Mouse (Mus musculus) stomach, embryonic 16.5 days (tissue): Measurements from ENCODE around the gene Cep170. TPM values are rescaled to one million over a fixed set of nuclear protein-coding genes. Genes with fewer than 3 reads are reported as not detected.

ENCODE experiments used
- ATAC-seq: fragments of 200-750 bp; cut with Nextera tagmentation; 2 replicates; pipeline ENCODE4 v1.8.0; 2017; ENCODE audit warnings: moderate number of reproducible peaks, moderate TSS enrichment; ENCODE audit not compliant: insufficient read depth, low FRiP score
- H3K27ac ChIP-seq: fragments of 300-500 bp; sonication (generic); 2 replicates; pipeline ENCODE4 v1.5.1; 2014; ENCODE audit warnings: low read length
- H3K27me3 ChIP-seq: fragments of 300-500 bp; sonication (generic); 2 replicates; pipeline ENCODE4 v1.6.1; 2014; ENCODE audit warnings: low read length, control low read depth, mixed read lengths; ENCODE audit not compliant: control insufficient read depth, insufficient read depth
- H3K36me3 ChIP-seq: fragments of 300-500 bp; sonication (generic); 2 replicates; pipeline ENCODE4 v1.6.1; 2014; ENCODE audit warnings: low read length; ENCODE audit not compliant: control insufficient read depth, insufficient read depth
- H3K4me1 ChIP-seq: fragments of 300-500 bp; sonication (generic); 2 replicates; pipeline ENCODE4 v1.6.1; 2014; ENCODE audit warnings: low read length, control low read depth, mixed read lengths; ENCODE audit not compliant: control insufficient read depth, insufficient read depth
- H3K4me2 ChIP-seq: fragments of 300-500 bp; sonication (generic); 2 replicates; pipeline ENCODE4 v1.6.1; 2014; ENCODE audit warnings: low read depth, low read length, mixed read lengths
- H3K4me3 ChIP-seq: fragments of 300-500 bp; sonication (generic); replicated peaks from 2 replicates; pipeline ENCODE4 v1.5.1; 2014; ENCODE audit warnings: mild to moderate bottlenecking, low read length
- H3K9ac ChIP-seq: fragments of 300-500 bp; sonication (generic); 2 replicates; pipeline ENCODE4 v1.6.1; 2014; ENCODE audit warnings: low read length
- H3K9me3 ChIP-seq: fragments of 300-500 bp; sonication (generic); replicated peaks from 2 replicates; pipeline ENCODE4 v1.6.1; 2016; ENCODE audit warnings: low read length, control low read depth; ENCODE audit not compliant: control insufficient read depth
- WGBS: fragments of 180-500 bp; shearing (Covaris S2); extraction: QIAGEN DNeasy Blood & Tissue Kit; methylation state at CpG from one replicate; pipeline ENCODE4 v1.1.7; 2014; 5-methylcytosine and 5-hydroxymethylcytosine counted together
- polyA plus RNA-seq: library from polyadenylated mRNA; unstranded; fragments of >200 nt; fragmentation: Nextera tagmentation; extraction: Ambion mirVana; gene quantifications from 2 replicates; pipeline ENCODE4 v1.2.1, GENCODE M21; 2015

Cep170 gene
- 12.9 and 16.0 TPM in 2 replicates for polyA plus RNA-seq

- Histone ChIP-seq H3K9me3 (no peaks in the 10 kb centered on the region), H3K36me3 (no peaks in the 10 kb centered on the region), H3K4me2 (peak within 1 kb of the TSS; percentile 66), H3K4me1 (peaks cover 12% of the 10 kb centered on the region), H3K27ac (peak within 1 kb of the TSS; percentile 97), H3K4me3 (peak within 1 kb of the TSS; percentile 60), H3K27me3 (no peaks in the 10 kb centered on the region), H3K9ac (peak within 1 kb of the TSS; percentile 77)
- ATAC-seq = peak; percentile 90
- WGBS = under 1% methylated on average over 28 of the region's 28 CpGs
Measured at GRCm38 (mm10) chr1:176814036-176814420, at the start of gene Cep170. Gene Cep170, minus strand, starts transcription at chr1:176814067.

- 59% methylated on average over 9 of the region's 9 CpGs for WGBS
- no peaks in the 10 kb centered on the region for H3K9me3 ChIP-seq
- H3K4me2 ChIP-seq = no peak overlapping the region
- H3K4me3 ChIP-seq = no peak overlapping the region
- H3K36me3 ChIP-seq = no peaks in the 10 kb centered on the region
- no peak overlapping the region for H3K27ac ChIP-seq
- H3K27me3 ChIP-seq = no peaks in the 10 kb centered on the region
- H3K4me1 ChIP-seq = no peaks in the 10 kb centered on the region
- no peak for ATAC-seq
- H3K9ac ChIP-seq = no peak overlapping the region
Measured at GRCm38 (mm10) chr1:176861981-176862644, 48.2 kb upstream of the Cep170 start.

- Histone ChIP-seq H3K9ac (no peak overlapping the region), H3K36me3 (no peaks in the 10 kb centered on the region), H3K9me3 (peaks cover 4% of the 10 kb centered on the region; the same call in 1 of the 2 replicates), H3K27me3 (no peaks in the 10 kb centered on the region), H3K27ac (no peak overlapping the region), H3K4me1 (no peaks in the 10 kb centered on the region), H3K4me3 (no peak overlapping the region), H3K4me2 (no peak overlapping the region)
- no peak for ATAC-seq
- WGBS = 81% methylated on average over 9 of the region's 9 CpGs
Measured at GRCm38 (mm10) chr1:176852813-176853590, 39.1 kb upstream of the Cep170 start.

GRCm38 (mm10) chr1:176851401-176851800 lies 37.5 kb upstream of the Cep170 start:
- H3K27ac ChIP-seq = no peak overlapping the region
- H3K4me3 ChIP-seq = no peak overlapping the region
- H3K4me1 ChIP-seq = no peaks in the 10 kb centered on the region
- no peak for ATAC-seq
- H3K4me2 ChIP-seq = no peak overlapping the region
- H3K9me3 ChIP-seq = peaks cover 4% of the 10 kb centered on the region; the same call in 1 of the 2 replicates
- H3K36me3 ChIP-seq = no peaks in the 10 kb centered on the region
- no peaks in the 10 kb centered on the region for H3K27me3 ChIP-seq
- 87% methylated on average over 7 of the region's 7 CpGs for WGBS
- no peak overlapping the region for H3K9ac ChIP-seq

DNA sequence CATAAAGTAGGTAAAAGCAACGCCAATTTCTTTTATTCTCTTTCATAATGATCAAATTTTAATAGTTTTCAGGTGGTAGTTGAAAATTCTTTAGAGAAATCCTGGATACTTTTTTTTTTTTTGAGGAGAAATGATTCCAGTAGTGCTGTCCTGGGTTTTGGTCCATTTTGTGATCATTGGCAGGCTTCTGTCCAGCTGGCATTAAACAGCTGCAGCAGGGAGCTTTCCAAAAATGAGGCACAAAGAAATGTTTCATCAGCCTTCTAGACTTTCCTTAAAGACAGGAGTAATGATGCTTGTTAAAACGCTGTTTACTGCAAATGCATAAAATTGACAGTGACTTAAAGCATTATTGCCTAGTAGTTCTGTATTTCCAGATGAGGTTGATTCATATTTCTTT lies 35.5 kb upstream of the Cep170 start:
- no peaks in the 10 kb centered on the region for H3K4me1 ChIP-seq
- no peak overlapping the region for H3K9ac ChIP-seq
- peaks cover 4% of the 10 kb centered on the region; the same call in 1 of the 2 replicates for H3K36me3 ChIP-seq
- no peak for ATAC-seq
- no peaks in the 10 kb centered on the region for H3K27me3 ChIP-seq
- no peak overlapping the region for H3K4me2 ChIP-seq
- no peak overlapping the region for H3K27ac ChIP-seq
- no peak overlapping the region for H3K4me3 ChIP-seq
- WGBS = 73% methylated on average over 2 of the region's 2 CpGs
- peaks cover 4% of the 10 kb centered on the region; the same call in 1 of the 2 replicates for H3K9me3 ChIP-seq

DNA sequence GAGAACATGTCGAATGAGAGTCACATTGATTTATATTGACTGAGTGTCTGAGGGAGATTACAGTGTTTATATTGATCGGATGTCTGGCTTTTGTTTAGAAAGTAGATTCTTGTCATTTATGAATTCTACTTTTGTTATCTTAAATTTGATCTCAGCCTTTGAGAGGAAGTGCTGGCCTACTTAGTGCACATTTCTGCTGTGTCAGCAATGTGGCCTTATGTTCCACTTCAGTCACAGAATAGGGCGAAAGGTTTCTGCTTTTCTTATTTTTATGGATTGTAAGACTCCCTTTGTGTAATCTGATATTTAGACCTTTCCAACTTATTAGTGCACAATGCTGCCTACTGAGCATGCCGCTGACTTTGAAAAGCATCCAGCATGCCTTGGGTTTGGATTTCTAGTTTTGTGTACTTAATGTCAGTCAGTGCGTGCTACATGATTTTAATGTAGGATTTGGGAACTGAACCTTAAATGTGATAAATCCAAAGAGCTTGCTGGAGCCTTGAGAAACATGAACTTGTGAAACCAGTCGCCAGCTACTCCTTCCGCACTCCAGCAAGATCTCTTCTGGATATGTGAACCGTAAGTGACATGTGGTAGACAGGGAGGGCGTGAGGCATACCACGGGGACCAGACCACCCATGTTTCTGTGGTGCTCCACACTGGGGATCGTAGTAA lies 34.9 kb upstream of the Cep170 start:
- H3K4me1 ChIP-seq = no peaks in the 10 kb centered on the region
- no peak overlapping the region for H3K27ac ChIP-seq
- no peaks in the 10 kb centered on the region for H3K27me3 ChIP-seq
- H3K9ac ChIP-seq = no peak overlapping the region
- peaks cover 4% of the 10 kb centered on the region; the same call in 1 of the 2 replicates for H3K9me3 ChIP-seq
- H3K36me3 ChIP-seq = peaks cover 4% of the 10 kb centered on the region; the same call in 1 of the 2 replicates
- no peak overlapping the region for H3K4me3 ChIP-seq
- WGBS = 59% methylated on average over 11 of the region's 11 CpGs
- no peak for ATAC-seq
- H3K4me2 ChIP-seq = no peak overlapping the region

- no peaks in the 10 kb centered on the region for H3K27me3 ChIP-seq
- peaks cover 4% of the 10 kb centered on the region; the same call in 1 of the 2 replicates for H3K9me3 ChIP-seq
- H3K9ac ChIP-seq = no peak overlapping the region
- H3K4me3 ChIP-seq = no peak overlapping the region
- 75% methylated on average over 10 of the region's 10 CpGs for WGBS
- H3K36me3 ChIP-seq = peaks cover 4% of the 10 kb centered on the region; the same call in 1 of the 2 replicates
- H3K4me2 ChIP-seq = no peak overlapping the region
- H3K27ac ChIP-seq = no peak overlapping the region
- H3K4me1 ChIP-seq = no peaks in the 10 kb centered on the region
- no peak for ATAC-seq
Measured at GRCm38 (mm10) chr1:176847118-176847859, 33.4 kb upstream of the Cep170 start.

DNA sequence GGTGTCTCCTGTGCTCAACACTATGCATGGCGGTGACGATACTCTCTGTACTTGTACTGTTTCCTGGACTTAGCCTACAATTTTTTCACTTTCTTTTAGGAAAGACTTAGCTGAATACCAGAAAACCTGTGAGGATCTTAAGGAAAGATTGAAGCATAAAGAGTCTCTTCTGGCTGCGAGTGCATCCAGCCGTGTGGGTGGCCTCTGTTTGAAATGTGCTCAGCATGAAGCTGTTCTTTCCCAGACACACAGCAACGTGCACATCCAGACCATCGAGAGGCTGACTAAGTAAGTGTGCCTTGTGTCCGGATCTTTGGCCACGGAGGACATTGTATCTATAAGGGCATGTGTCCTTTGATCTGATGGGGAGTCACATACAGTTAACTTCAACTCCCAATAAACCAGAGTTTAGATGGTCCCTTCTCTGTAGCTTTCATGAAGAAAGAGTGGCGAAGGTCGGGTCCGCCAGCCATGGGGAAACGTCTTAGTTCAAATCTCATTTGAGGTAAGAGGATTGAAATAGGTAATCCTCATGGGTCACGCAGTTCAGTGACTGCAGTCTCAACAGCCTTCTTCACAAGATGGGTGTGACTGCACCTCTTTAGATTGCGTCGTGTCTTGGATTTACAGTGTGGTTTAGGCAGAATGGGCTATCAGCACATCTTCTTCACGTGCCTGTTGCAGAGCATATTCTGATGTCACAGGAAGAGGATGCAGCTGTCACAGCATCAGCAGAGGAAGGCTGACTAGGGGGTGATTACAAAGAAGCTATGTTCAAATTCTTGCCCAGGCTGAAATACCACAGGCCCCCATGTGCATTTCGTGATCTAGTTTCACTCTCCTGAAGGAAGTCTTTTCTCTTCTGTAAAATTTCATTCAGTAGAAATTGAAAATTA lies 31.5 kb upstream of the Cep170 start:
- Histone ChIP-seq H3K4me3 (no peak overlapping the region), H3K36me3 (peaks cover 4% of the 10 kb centered on the region; the same call in 1 of the 2 replicates), H3K9me3 (no peaks in the 10 kb centered on the region), H3K9ac (no peak overlapping the region), H3K27me3 (no peaks in the 10 kb centered on the region), H3K4me1 (no peaks in the 10 kb centered on the region), H3K27ac (no peak overlapping the region), H3K4me2 (no peak overlapping the region)
- 80% methylated on average over 17 of the region's 17 CpGs for WGBS
- no peak for ATAC-seq
